Mouse (Mus musculus): Measurements from ENCODE around the gene Gpc4.

Gpc4 gene

GRCm38 (mm10) chrX:52164738-52165554 lies at the start of gene Gpc4:
TSS of gene Gpc4 (minus strand) at chrX:52165252.
- ChIA-PET POLR2A (interaction anchor here (0.6 to 6.3 kb wide), 17 partner anchors 9 to 449 kb away, joined by 3 to 40 read pairs (median 4); partner anchors contain the start of gene Gpc3 (in 1 of the 4)), CTCF (interaction anchor here in 1 of 4 experiments (1.0 kb wide), 1 partner anchor 29 kb away, joined by 6 read pairs; no protein-coding TSS in a partner anchor)

- ChIA-PET CTCF (no interaction called here), POLR2A (no interaction called here)
Measured at GRCm38 (mm10) chrX:52212846-52213245, 47.8 kb upstream of the Gpc4 start.

- CTCF ChIA-PET, result no interaction called here
- POLR2A ChIA-PET, result interaction anchor here in 2 of 4 experiments (0.6 to 2.3 kb wide), 10 partner anchors 11 to 110 kb away, joined by 3 to 12 read pairs (median 4); partner anchors contain the start of gene Gpc4 (in 2 of the 2)
Measured at GRCm38 (mm10) chrX:52199836-52200235, 34.8 kb upstream of the Gpc4 start.

- POLR2A ChIA-PET, result interaction anchor here in 1 of 4 experiments (1.6 kb wide), 1 partner anchor 26 kb away, joined by 3 read pairs; no protein-coding TSS in a partner anchor
Measured at GRCm38 (mm10) chrX:52193311-52193968, 28.4 kb upstream of the Gpc4 start.

GRCm38 (mm10) chrX:52189094-52189493 lies 24.0 kb upstream of the Gpc4 start:
- ChIA-PET POLR2A (interaction anchor here (0.6 to 2.7 kb wide), 10 partner anchors 10 to 557 kb away, joined by 3 to 11 read pairs (median 4); partner anchors contain the start of gene Gpc4 (in 2 of the 4)), CTCF (no interaction called here)

More at GRCm38 (mm10) chrX:52193311-52193968, 28.4 kb upstream of the Gpc4 start:
- CTCF ChIA-PET, result interaction anchor here in 2 of 4 experiments (0.6 to 0.8 kb wide), 2 partner anchors 28 to 138 kb away, joined by 3 to 6 read pairs; partner anchors contain the start of gene Gpc4 (in 1 of the 2)

GRCm38 (mm10) chrX:52183551-52184442 lies 18.7 kb upstream of the Gpc4 start:
- POLR2A ChIA-PET, result interaction anchor here in 3 of 4 experiments (0.6 to 2.1 kb wide), 5 partner anchors 14 to 331 kb away, joined by 3 to 5 read pairs (median 3); no protein-coding TSS in a partner anchor
- CTCF ChIA-PET, result no interaction called here

- ChIA-PET POLR2A (interaction anchor here in 1 of 4 experiments (1.0 kb wide), 1 partner anchor 14 kb away, joined by 3 read pairs; no protein-coding TSS in a partner anchor), CTCF (no interaction called here)
Measured at GRCm38 (mm10) chrX:52181401-52181800, 16.3 kb upstream of the Gpc4 start.

GRCm38 (mm10) chrX:52177067-52177466 lies 12.0 kb upstream of the Gpc4 start:
- CTCF ChIA-PET, result no interaction called here
- POLR2A ChIA-PET, result no interaction called here

GRCm38 (mm10) chrX:52167519-52168244 lies 2.6 kb upstream of the Gpc4 start:
- ChIA-PET POLR2A (interaction anchor here (0.6 to 6.3 kb wide), 16 partner anchors 12 to 1533 kb away, joined by 3 to 40 read pairs (median 4); no protein-coding TSS in a partner anchor), CTCF (interaction anchor here in 1 of 4 experiments (0.6 kb wide), 1 partner anchor 871 kb away, joined by 3 read pairs; no protein-coding TSS in a partner anchor)

- CTCF ChIA-PET, result interaction anchor here in 1 of 4 experiments (1.0 kb wide), 1 partner anchor 28 kb away, joined by 6 read pairs; no protein-coding TSS in a partner anchor
- POLR2A ChIA-PET, result interaction anchor here in 3 of 4 experiments (0.7 to 6.3 kb wide), 10 partner anchors 10 to 448 kb away, joined by 3 to 40 read pairs (median 5); partner anchors contain the start of gene Gpc3 (in 1 of the 3)
Measured at GRCm38 (mm10) chrX:52165555-52165938, 495 bp upstream of the Gpc4 start.

- POLR2A ChIA-PET, result interaction anchor here (0.6 to 6.3 kb wide), 13 partner anchors 9 to 141 kb away, joined by 3 to 40 read pairs (median 5); no protein-coding TSS in a partner anchor
Measured at GRCm38 (mm10) chrX:52164134-52164737, 816 bp downstream of the Gpc4 start.

GRCm38 (mm10) chrX:52163418-52164133 lies 1.5 kb downstream of the Gpc4 start:
- CTCF ChIA-PET, result interaction anchor here in 2 of 4 experiments (0.5 to 1.6 kb wide), 2 partner anchors 114 to 180 kb away, joined by 3 to 6 read pairs; no protein-coding TSS in a partner anchor

More at GRCm38 (mm10) chrX:52164134-52164737, 816 bp downstream of the Gpc4 start:
- CTCF ChIA-PET, result interaction anchor here in 1 of 4 experiments (1.6 kb wide), 1 partner anchor 113 kb away, joined by 3 read pairs; no protein-coding TSS in a partner anchor

GRCm38 (mm10) chrX:52162756-52163155 lies 2.3 kb downstream of the Gpc4 start:
- POLR2A ChIA-PET, result interaction anchor here in 2 of 4 experiments (0.6 to 6.3 kb wide), 5 partner anchors 8 to 37 kb away, joined by 3 to 40 read pairs (median 4); no protein-coding TSS in a partner anchor
- CTCF ChIA-PET, result interaction anchor here in 2 of 4 experiments (0.5 to 1.6 kb wide), 2 partner anchors 115 to 181 kb away, joined by 3 to 6 read pairs; no protein-coding TSS in a partner anchor

More at GRCm38 (mm10) chrX:52163418-52164133, 1.5 kb downstream of the Gpc4 start:
- POLR2A ChIA-PET, result interaction anchor here (0.6 to 6.3 kb wide), 10 partner anchors 8 to 54 kb away, joined by 3 to 40 read pairs (median 4); no protein-coding TSS in a partner anchor

- ChIA-PET CTCF (interaction anchor here in 2 of 4 experiments (0.6 to 1.6 kb wide), 2 partner anchors 39 to 115 kb away, joined by 3 to 10 read pairs; no protein-coding TSS in a partner anchor), POLR2A (interaction anchor here in 2 of 4 experiments (1.4 to 6.3 kb wide), 3 partner anchors 8 to 37 kb away, joined by 4 to 40 read pairs (median 8); no protein-coding TSS in a partner anchor)
Measured at GRCm38 (mm10) chrX:52162206-52162605, 2.8 kb downstream of the Gpc4 start.

- POLR2A ChIA-PET, result no interaction called here
- CTCF ChIA-PET, result no interaction called here
Measured at GRCm38 (mm10) chrX:52159621-52160020, 5.4 kb downstream of the Gpc4 start.
